Mouse (Mus musculus): Measurements from ENCODE around the gene Tulp2.
"Not testable (repeated sequence)": the region's sequence is repeated elsewhere in the genome, so short reads cannot be mapped to it uniquely, and the experiment has no call there.

Tulp2 gene

GRCm38 (mm10) chr7:45460377-45460776 lies 21.3 kb upstream of the Tulp2 start:
- DNase-seq: no peak

- peak; percentile 77 for DNase-seq
Observed at GRCm38 (mm10) chr7:45460860-45461314, 20.8 kb upstream of the Tulp2 start.

GRCm38 (mm10) chr7:45461326-45461725 lies 20.4 kb upstream of the Tulp2 start:
- DNase-seq: no peak

- no peak for DNase-seq
Observed at GRCm38 (mm10) chr7:45461781-45462180, 19.9 kb upstream of the Tulp2 start.

GRCm38 (mm10) chr7:45462325-45462724 lies 19.4 kb upstream of the Tulp2 start:
- no peak for DNase-seq

GRCm38 (mm10) chr7:45462868-45463267 lies 18.8 kb upstream of the Tulp2 start:
- DNase-seq: not testable (repeated sequence)

GRCm38 (mm10) chr7:45463987-45464778 lies 17.5 kb upstream of the Tulp2 start:
- DNase-seq: no peak

GRCm38 (mm10) chr7:45465112-45465511 lies 16.6 kb upstream of the Tulp2 start:
- DNase-seq: no peak

- DNase-seq: no peak
Observed at GRCm38 (mm10) chr7:45465549-45465948, 16.1 kb upstream of the Tulp2 start.

- DNase-seq: peak; percentile 97
Observed at GRCm38 (mm10) chr7:45466283-45467089, 15.2 kb upstream of the Tulp2 start, which contains the start of gene Bax. Gene Bax, minus strand, starts transcription at chr7:45466898.

- DNase-seq: peak; percentile 72
Observed at GRCm38 (mm10) chr7:45467090-45467670, 14.5 kb upstream of the Tulp2 start.

GRCm38 (mm10) chr7:45470869-45471268 lies 10.8 kb upstream of the Tulp2 start:
- DNase-seq: peak; percentile 82

- peak; percentile 64 for DNase-seq
Observed at GRCm38 (mm10) chr7:45475291-45475969, 6.2 kb upstream of the Tulp2 start.

GRCm38 (mm10) chr7:45476453-45476852 lies 5.2 kb upstream of the Tulp2 start:
- no peak for DNase-seq

GRCm38 (mm10) chr7:45477003-45477402 lies 4.7 kb upstream of the Tulp2 start:
- peak; percentile 83 for DNase-seq

- DNase-seq: no peak
Observed at GRCm38 (mm10) chr7:45478774-45479173, 2.9 kb upstream of the Tulp2 start.

- not testable (repeated sequence) for DNase-seq
Observed at GRCm38 (mm10) chr7:45480310-45480709, 1.4 kb upstream of the Tulp2 start.

GRCm38 (mm10) chr7:45482166-45482565 lies 489 bp downstream of the Tulp2 start:
- DNase-seq: no peak

GRCm38 (mm10) chr7:45484985-45485384 lies 3.3 kb downstream of the Tulp2 start:
- DNase-seq: not testable (repeated sequence)

GRCm38 (mm10) chr7:45486158-45486557 lies 4.5 kb downstream of the Tulp2 start:
- DNase-seq: no peak

- no peak for DNase-seq
Observed at GRCm38 (mm10) chr7:45486761-45487415, 5.2 kb downstream of the Tulp2 start, which contains the start of gene Gm45808. Gene Gm45808, minus strand, starts transcription at chr7:45486811.

GRCm38 (mm10) chr7:45487861-45488292 lies 6.2 kb downstream of the Tulp2 start:
- DNase-seq: no peak
